ENCODE assay signal across 8 mouse cellular contexts in genomic region chr19:45843424-45843823, GRCm38 (mm10). TPM values are rescaled to one million over a fixed set of nuclear protein-coding genes. Genes with fewer than 3 reads are reported as not detected.
DNase-seq lines count a peak whose midpoint lies in the region; ATAC-seq lines count a peak whose summit lies in the region.

No protein-coding gene starts in this region.

- ATAC-seq in forebrain, embryonic 16.5 days: no peak
- no peak for ATAC-seq in neural tube, embryonic 15.5 days (ENCODE audit: low FRiP score)

- peaks cover 25% of the 10 kb centered on the region for H3K4me1 ChIP-seq in forebrain, embryonic 10.5 days
- peaks cover 11% of the 10 kb centered on the region for H3K4me1 ChIP-seq in forebrain, embryonic 16.5 days (replicated peaks; ENCODE audit: control insufficient read depth, insufficient read depth, low read length)
- 0 out of 2 replicates have a peak, but pooled peaks cover 3% of the 10 kb centered on the region for H3K4me1 ChIP-seq in neural tube, embryonic 15.5 days
- H3K4me1 ChIP-seq in megakaryocyte, embryonic 14.5 days: peaks cover 5% of the 10 kb centered on the region

- H3K27ac ChIP-seq in forebrain, embryonic 10.5 days: peak overlapping the region; percentile 8; the same call in 1 of the 2 replicates
- H3K27ac ChIP-seq in forebrain, embryonic 16.5 days (ENCODE audit: low read length): no peak overlapping the region
- 0 out of 2 replicates have a peak overlapping the region, but pooled peaks have one; percentile 13 for H3K27ac ChIP-seq in neural tube, embryonic 15.5 days (replicated peaks)

- H3K36me3 ChIP-seq in forebrain, embryonic 10.5 days (replicated peaks): no peaks in the 10 kb centered on the region
- no peaks in the 10 kb centered on the region for H3K36me3 ChIP-seq in forebrain, embryonic 16.5 days (ENCODE audit: control insufficient read depth, insufficient read depth)
- H3K36me3 ChIP-seq in neural tube, embryonic 15.5 days: no peaks in the 10 kb centered on the region
- H3K36me3 ChIP-seq in megakaryocyte, embryonic 14.5 days (replicated peaks; ENCODE audit: low read length): no peaks in the 10 kb centered on the region

- H3K27me3 ChIP-seq in forebrain, embryonic 10.5 days (ENCODE audit: poor library complexity, severe bottlenecking): no peaks in the 10 kb centered on the region
- no peaks in the 10 kb centered on the region for H3K27me3 ChIP-seq in forebrain, embryonic 16.5 days (replicated peaks; ENCODE audit: control insufficient read depth, insufficient read depth, low read length)
- no peaks in the 10 kb centered on the region for H3K27me3 ChIP-seq in neural tube, embryonic 15.5 days (replicated peaks)
- no peaks in the 10 kb centered on the region for H3K27me3 ChIP-seq in megakaryocyte, embryonic 14.5 days (replicated peaks)

- H3K9ac ChIP-seq in forebrain, embryonic 16.5 days (replicated peaks; ENCODE audit: low read depth, low read length): no peak overlapping the region
- H3K9ac ChIP-seq in neural tube, embryonic 15.5 days (replicated peaks): no peak overlapping the region

- no peak for DNase-seq in forebrain, embryonic 10.5 days (ENCODE audit: extremely low spot score, low spot score)
- DNase-seq in neural tube, embryonic 10.5 days (ENCODE audit: extremely low spot score, low spot score): no peak
- DNase-seq in yolk sac, embryonic 10.5 days (ENCODE audit: low spot score): peak; percentile 51
- DNase-seq in layer of hippocampus, adult 11-12 months (ENCODE audit: low spot score): no peak
- no peak for DNase-seq in left cerebral cortex, adult 11 months (ENCODE audit: low spot score)

- H3K4me3 ChIP-seq in forebrain, embryonic 10.5 days: no peak overlapping the region
- no peak overlapping the region for H3K4me3 ChIP-seq in forebrain, embryonic 16.5 days (replicated peaks; ENCODE audit: low read length)
- no peak overlapping the region for H3K4me3 ChIP-seq in neural tube, embryonic 15.5 days (replicated peaks)
- peak overlapping the region; percentile 62 for H3K4me3 ChIP-seq in megakaryocyte, embryonic 14.5 days (replicated peaks)

- H3K4me2 ChIP-seq in forebrain, embryonic 16.5 days (ENCODE audit: low read length): no peak overlapping the region
- H3K4me2 ChIP-seq in neural tube, embryonic 15.5 days: no peak overlapping the region

- WGBS in forebrain, embryonic 10.5 days: 36% methylated on average over 10 of the region's 10 CpGs
- WGBS in forebrain, embryonic 16.5 days: 44% methylated on average over 10 of the region's 10 CpGs
- 45% methylated on average over 10 of the region's 10 CpGs for WGBS in neural tube, embryonic 15.5 days

- H3K9me3 ChIP-seq in forebrain, embryonic 10.5 days: no peaks in the 10 kb centered on the region
- no peaks in the 10 kb centered on the region for H3K9me3 ChIP-seq in forebrain, embryonic 16.5 days (ENCODE audit: control insufficient read depth, low read length)
- no peaks in the 10 kb centered on the region for H3K9me3 ChIP-seq in neural tube, embryonic 15.5 days (replicated peaks)
- H3K9me3 ChIP-seq in megakaryocyte, embryonic 14.5 days: no peaks in the 10 kb centered on the region

RNA-seq across cellular contexts. Expression of gene Kcnip2, which starts 27.6 kb away (rescaled TPM):
- polyA plus RNA-seq in forebrain, embryonic 10.5 days (2016; fragmentation: Nextera tagmentation; extraction: Ambion mirVana): 0.71 and 0.86 TPM in 2 replicates
- polyA plus RNA-seq in forebrain, embryonic 16.5 days (2015; fragmentation: Nextera tagmentation; extraction: Ambion mirVana): 12.3 and 14.6 TPM in 2 replicates
- polyA plus RNA-seq in neural tube, embryonic 15.5 days (2015; fragmentation: Nextera tagmentation; extraction: Ambion mirVana): 19.1 and 19.4 TPM in 2 replicates
- 0.35 TPM in 1 of 2 replicates, not detected in the other for polyA plus RNA-seq in megakaryocyte, embryonic 14.5 days (2012; ENCODE audit: insufficient read depth, low replicate concordance)

RNA-seq across cellular contexts. Expression of gene Mgea5, which starts 59.8 kb away (rescaled TPM):
- 59.2 and 63.9 TPM in 2 replicates for polyA plus RNA-seq in forebrain, embryonic 10.5 days (2016; fragmentation: Nextera tagmentation; extraction: Ambion mirVana)
- 77.0 and 90.5 TPM in 2 replicates for polyA plus RNA-seq in forebrain, embryonic 16.5 days (2015; fragmentation: Nextera tagmentation; extraction: Ambion mirVana)
- 64.6 and 71.2 TPM in 2 replicates for polyA plus RNA-seq in neural tube, embryonic 15.5 days (2015; fragmentation: Nextera tagmentation; extraction: Ambion mirVana)
- 1.5 and 9.8 TPM in 2 replicates for polyA plus RNA-seq in megakaryocyte, embryonic 14.5 days (2012; ENCODE audit: insufficient read depth, low replicate concordance)
